Mouse (Mus musculus) heart, adult 2 months (tissue): ENCODE results near the gene Plxna4.

Experiments
- CTCF ChIP-seq: fragments of 200-600 bp; IDR thresholded peaks from 2 replicates; pipeline ENCODE4 v1.8.1; 2022; ENCODE audit warnings: antibody characterized with exemption, mild to moderate bottlenecking, moderate library complexity
- EP300 ChIP-seq: fragments of 200-500 bp; IDR thresholded peaks from 2 replicates; pipeline ENCODE4 v1.6.1; 2011; ENCODE audit warnings: low read depth, low read length, control low read depth; ENCODE audit not compliant: insufficient read depth
- POLR2A ChIP-seq: fragments of 200-500 bp; IDR thresholded peaks from 2 replicates; pipeline ENCODE4 v1.6.1; 2011; ENCODE audit warnings: mild to moderate bottlenecking, low read depth, low read length, control low read depth; ENCODE audit not compliant: insufficient read depth

DNA sequence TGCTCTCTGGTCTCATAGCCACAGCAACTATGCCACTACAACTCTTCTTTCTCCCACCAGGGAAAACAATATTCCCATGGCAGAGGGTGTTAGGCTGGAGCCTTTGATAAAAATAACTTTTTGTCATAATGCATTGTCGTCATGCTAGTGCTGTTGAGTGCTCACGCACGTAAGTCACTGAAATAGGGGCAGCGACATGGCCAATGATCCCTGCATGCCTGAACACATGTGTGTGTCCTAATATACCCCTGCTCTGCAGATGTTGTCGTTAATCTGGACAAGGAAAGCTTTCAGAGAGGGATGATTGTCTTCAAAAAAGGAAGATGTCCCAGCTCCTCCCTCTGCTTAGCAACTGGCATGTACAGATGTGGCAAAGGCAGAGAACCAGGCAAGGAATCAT, 223.1 kb downstream of the Plxna4 start:
- TF ChIP-seq CTCF (no peak), POLR2A (no peak), EP300 (no peak)
